Mouse (Mus musculus): Measurements from ENCODE around the gene Tmem189. TPM values are rescaled to one million over a fixed set of nuclear protein-coding genes. Genes with fewer than 3 reads are reported as not detected.
A peak's percentile ranks its signal among the peaks of the same experiment; 100 is the strongest.

Gene Tmem189
- polyA plus RNA-seq, 1 experiment from 2014 or later = 44.5 TPM

DNA sequence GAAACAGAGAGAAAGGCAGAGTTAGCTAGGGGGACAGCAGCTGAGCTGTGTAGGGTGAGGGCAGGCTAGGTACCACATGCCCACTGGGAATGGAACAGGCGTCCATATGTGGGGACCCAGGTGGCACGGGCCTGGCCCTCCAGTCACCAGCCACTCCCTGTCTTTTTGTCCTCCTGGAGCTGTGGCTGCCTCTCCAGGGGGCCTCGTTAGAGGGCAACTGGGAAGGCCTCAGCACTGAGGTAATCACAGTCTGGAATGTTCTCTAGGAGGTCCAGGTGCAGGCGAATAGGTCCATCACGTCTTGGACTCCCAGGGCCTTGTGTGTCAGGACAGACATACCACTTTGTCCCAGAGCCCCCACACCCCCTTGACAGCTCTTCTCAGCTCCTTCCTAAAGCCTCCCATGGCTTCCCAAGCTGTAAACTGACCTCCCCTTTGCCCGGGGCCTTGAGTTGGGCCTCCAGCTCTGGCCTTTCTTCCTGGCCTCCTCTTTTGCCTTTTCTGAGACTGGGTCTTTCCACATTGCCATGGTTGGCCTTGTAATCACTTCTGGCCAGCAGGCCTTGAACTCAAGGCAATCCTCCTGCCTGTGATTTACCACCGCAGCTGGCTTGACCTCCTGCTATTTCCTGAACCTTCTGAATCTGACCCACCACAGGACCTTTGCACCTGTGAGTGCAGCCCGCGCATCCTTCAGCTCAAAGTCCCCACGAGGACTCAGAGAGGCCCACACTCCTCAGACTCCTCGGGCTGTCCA lies 16.7 kb upstream of the Tmem189 start:
- WGBS = 65% methylated on average over 11 of the region's 11 CpGs
- H3K36me3 ChIP-seq (ENCODE audit: control insufficient read depth, insufficient read depth) = no peaks in the 10 kb centered on the region
- ATAC-seq (replicated peaks; ENCODE audit: extremely low read depth, insufficient read depth, low FRiP score) = no peak
- H3K9ac ChIP-seq (ENCODE audit: low read length) = peak overlapping the region; percentile 18
- H3K9me3 ChIP-seq (replicated peaks; ENCODE audit: control insufficient read depth, low read length) = no peaks in the 10 kb centered on the region
- no peak overlapping the region for H3K27ac ChIP-seq (ENCODE audit: low read length)
- no peak overlapping the region for H3K4me2 ChIP-seq (ENCODE audit: low read depth, low read length)
- no peak overlapping the region for H3K4me3 ChIP-seq (ENCODE audit: low read length)
- H3K4me1 ChIP-seq (ENCODE audit: control insufficient read depth, insufficient read depth, low read length) = 0 out of 2 replicates have a peak, but pooled peaks cover 3% of the 10 kb centered on the region
- H3K27me3 ChIP-seq (ENCODE audit: control insufficient read depth, insufficient read depth, low read length) = no peaks in the 10 kb centered on the region

DNA sequence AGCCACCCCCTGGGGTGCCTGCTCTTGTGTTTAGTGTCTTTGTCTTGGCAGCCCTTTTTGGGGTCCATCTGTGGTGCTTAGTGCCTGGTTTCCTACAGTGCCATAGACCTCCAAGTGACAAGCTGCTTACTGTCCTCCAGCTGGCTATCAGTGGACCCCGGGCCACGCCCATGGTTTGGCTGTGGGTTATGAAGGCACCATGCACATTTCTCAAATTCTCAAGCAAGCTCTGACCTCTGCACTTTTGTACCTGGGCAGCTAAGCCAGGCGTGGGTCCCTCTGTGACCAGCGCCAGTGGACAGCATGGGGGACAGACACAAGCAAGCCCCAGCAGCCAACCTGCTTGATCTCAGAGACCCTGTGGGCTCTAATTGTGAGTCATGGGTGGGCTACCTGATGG lies 14.8 kb upstream of the Tmem189 start:
- Histone ChIP-seq H3K27me3 (ENCODE audit: control insufficient read depth, insufficient read depth, low read length) (no peaks in the 10 kb centered on the region), H3K9me3 (replicated peaks; ENCODE audit: control insufficient read depth, low read length) (no peaks in the 10 kb centered on the region), H3K9ac (ENCODE audit: low read length) (no peak overlapping the region), H3K4me1 (ENCODE audit: control insufficient read depth, insufficient read depth, low read length) (0 out of 2 replicates have a peak, but pooled peaks cover 3% of the 10 kb centered on the region), H3K4me3 (ENCODE audit: low read length) (no peak overlapping the region), H3K27ac (ENCODE audit: low read length) (no peak overlapping the region), H3K4me2 (ENCODE audit: low read depth, low read length) (no peak overlapping the region), H3K36me3 (ENCODE audit: control insufficient read depth, insufficient read depth) (no peaks in the 10 kb centered on the region)
- WGBS = 84% methylated on average over 4 of the region's 4 CpGs
- ATAC-seq (replicated peaks; ENCODE audit: extremely low read depth, insufficient read depth, low FRiP score) = no peak

DNA sequence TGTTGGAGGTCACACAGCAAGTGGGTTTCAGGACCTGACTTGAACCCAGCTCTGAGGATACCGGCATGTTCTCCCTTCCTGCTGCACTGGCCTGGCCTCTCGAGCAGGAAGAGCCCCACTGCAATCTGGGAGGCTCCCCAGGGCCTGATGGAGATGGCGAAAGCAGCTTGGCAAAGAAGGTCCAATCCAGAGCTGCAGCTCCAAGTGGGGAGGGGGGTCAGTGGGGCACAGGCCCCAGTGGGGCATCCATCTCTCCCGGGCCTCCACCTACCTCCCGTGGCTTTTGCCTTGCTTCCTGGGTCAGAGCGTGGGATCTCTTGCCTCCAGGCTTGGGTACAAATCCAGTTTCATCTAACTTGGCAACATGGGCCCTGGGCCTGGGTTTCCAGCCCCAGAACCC lies 12.5 kb upstream of the Tmem189 start:
- no peak overlapping the region for H3K4me2 ChIP-seq (ENCODE audit: low read depth, low read length)
- 77% methylated on average over 6 of the region's 6 CpGs for WGBS
- no peaks in the 10 kb centered on the region for H3K36me3 ChIP-seq (ENCODE audit: control insufficient read depth, insufficient read depth)
- no peak for ATAC-seq (replicated peaks; ENCODE audit: extremely low read depth, insufficient read depth, low FRiP score)
- H3K4me1 ChIP-seq (ENCODE audit: control insufficient read depth, insufficient read depth, low read length) = peaks cover 12% of the 10 kb centered on the region
- no peaks in the 10 kb centered on the region for H3K9me3 ChIP-seq (replicated peaks; ENCODE audit: control insufficient read depth, low read length)
- no peak overlapping the region for H3K4me3 ChIP-seq (ENCODE audit: low read length)
- H3K27ac ChIP-seq (ENCODE audit: low read length) = no peak overlapping the region
- no peak overlapping the region for H3K9ac ChIP-seq (ENCODE audit: low read length)
- H3K27me3 ChIP-seq (ENCODE audit: control insufficient read depth, insufficient read depth, low read length) = no peaks in the 10 kb centered on the region

DNA sequence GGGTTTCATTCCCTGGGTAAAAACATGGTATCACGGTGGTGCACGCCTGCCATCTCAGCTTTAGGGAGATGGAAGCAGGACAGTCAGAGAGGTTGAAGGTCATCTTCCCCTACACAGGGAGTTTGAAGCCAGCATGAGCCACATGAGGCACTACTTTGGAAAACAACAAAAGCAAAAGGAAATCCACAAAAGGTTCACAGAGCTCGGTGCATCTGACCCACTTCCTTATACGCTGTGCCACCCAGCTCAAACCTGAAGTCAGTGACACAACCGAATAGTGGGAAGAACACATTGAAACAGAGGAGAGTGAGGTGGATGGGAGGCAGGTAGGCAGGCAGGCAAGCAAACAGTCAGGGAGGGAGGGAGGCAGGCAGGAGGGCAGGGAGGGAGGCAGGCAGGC lies 11.8 kb upstream of the Tmem189 start:
- no peaks in the 10 kb centered on the region for H3K9me3 ChIP-seq (replicated peaks; ENCODE audit: control insufficient read depth, low read length)
- H3K27ac ChIP-seq (ENCODE audit: low read length) = no peak overlapping the region
- WGBS = 81% methylated on average over 5 of the region's 5 CpGs
- no peak for ATAC-seq (replicated peaks; ENCODE audit: extremely low read depth, insufficient read depth, low FRiP score)
- no peaks in the 10 kb centered on the region for H3K27me3 ChIP-seq (ENCODE audit: control insufficient read depth, insufficient read depth, low read length)
- H3K36me3 ChIP-seq (ENCODE audit: control insufficient read depth, insufficient read depth) = no peaks in the 10 kb centered on the region
- peaks cover 13% of the 10 kb centered on the region for H3K4me1 ChIP-seq (ENCODE audit: control insufficient read depth, insufficient read depth, low read length)
- no peak overlapping the region for H3K4me3 ChIP-seq (ENCODE audit: low read length)
- H3K4me2 ChIP-seq (ENCODE audit: low read depth, low read length) = no peak overlapping the region
- no peak overlapping the region for H3K9ac ChIP-seq (ENCODE audit: low read length)

DNA sequence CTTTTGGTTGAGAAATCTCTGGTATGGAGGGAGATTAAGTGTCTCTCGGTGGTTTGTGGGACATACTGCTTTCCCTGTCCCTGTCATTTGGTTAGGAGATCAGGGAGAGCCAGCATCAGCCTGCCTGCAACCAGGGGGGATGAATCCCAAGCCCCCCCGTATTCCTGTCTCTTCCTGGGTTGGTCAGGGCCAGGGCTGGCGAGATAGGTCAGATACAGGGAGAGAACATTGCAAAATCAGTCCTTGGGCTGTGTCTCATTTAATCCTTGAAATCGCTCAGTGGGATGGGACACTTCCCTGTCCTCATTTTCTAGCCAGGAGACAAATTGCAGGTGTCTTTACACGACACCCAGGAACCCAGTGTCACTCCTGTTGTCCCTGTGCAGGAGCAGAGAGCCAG lies 10.4 kb upstream of the Tmem189 start:
- no peak for ATAC-seq (replicated peaks; ENCODE audit: extremely low read depth, insufficient read depth, low FRiP score)
- H3K27me3 ChIP-seq (ENCODE audit: control insufficient read depth, insufficient read depth, low read length) = no peaks in the 10 kb centered on the region
- 79% methylated on average over 5 of the region's 5 CpGs for WGBS
- no peak overlapping the region for H3K27ac ChIP-seq (ENCODE audit: low read length)
- no peaks in the 10 kb centered on the region for H3K36me3 ChIP-seq (ENCODE audit: control insufficient read depth, insufficient read depth)
- no peak overlapping the region for H3K4me2 ChIP-seq (ENCODE audit: low read depth, low read length)
- H3K9me3 ChIP-seq (replicated peaks; ENCODE audit: control insufficient read depth, low read length) = no peaks in the 10 kb centered on the region
- H3K9ac ChIP-seq (ENCODE audit: low read length) = no peak overlapping the region
- no peak overlapping the region for H3K4me3 ChIP-seq (ENCODE audit: low read length)
- H3K4me1 ChIP-seq (ENCODE audit: control insufficient read depth, insufficient read depth, low read length) = peaks cover 16% of the 10 kb centered on the region

DNA sequence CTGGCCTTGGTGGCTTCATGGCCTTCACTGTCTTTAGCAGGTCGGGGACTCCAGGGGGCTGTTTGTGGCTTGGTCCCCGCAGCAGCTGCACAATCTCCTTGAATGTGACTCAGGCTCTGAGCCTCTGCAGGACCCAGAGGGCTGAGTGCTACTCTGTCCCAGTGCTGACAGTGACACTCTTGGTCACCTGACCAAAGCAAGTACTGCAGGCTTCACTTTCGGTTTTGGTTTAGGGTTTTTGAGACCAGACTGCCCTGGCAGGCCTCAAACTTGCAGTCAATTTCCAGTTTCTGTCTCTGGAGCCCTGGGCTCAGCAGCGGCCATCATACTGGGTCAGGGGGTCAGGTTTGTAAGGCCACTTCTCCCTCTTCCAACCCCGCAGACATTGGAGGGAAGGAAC lies 8.3 kb upstream of the Tmem189 start:
- peak overlapping the region; percentile 55 for H3K4me2 ChIP-seq (ENCODE audit: low read depth, low read length)
- 9% methylated on average over 5 of the region's 5 CpGs for WGBS
- no peaks in the 10 kb centered on the region for H3K9me3 ChIP-seq (replicated peaks; ENCODE audit: control insufficient read depth, low read length)
- H3K27ac ChIP-seq (ENCODE audit: low read length) = peak overlapping the region; percentile 84
- H3K4me3 ChIP-seq (ENCODE audit: low read length) = peak overlapping the region; percentile 17; the same call in 1 of the 2 replicates
- H3K9ac ChIP-seq (ENCODE audit: low read length) = peak overlapping the region; percentile 18
- H3K36me3 ChIP-seq (ENCODE audit: control insufficient read depth, insufficient read depth) = no peaks in the 10 kb centered on the region
- no peaks in the 10 kb centered on the region for H3K27me3 ChIP-seq (ENCODE audit: control insufficient read depth, insufficient read depth, low read length)
- peaks cover 16% of the 10 kb centered on the region for H3K4me1 ChIP-seq (ENCODE audit: control insufficient read depth, insufficient read depth, low read length)
- ATAC-seq (replicated peaks; ENCODE audit: extremely low read depth, insufficient read depth, low FRiP score) = peak; percentile 77

DNA sequence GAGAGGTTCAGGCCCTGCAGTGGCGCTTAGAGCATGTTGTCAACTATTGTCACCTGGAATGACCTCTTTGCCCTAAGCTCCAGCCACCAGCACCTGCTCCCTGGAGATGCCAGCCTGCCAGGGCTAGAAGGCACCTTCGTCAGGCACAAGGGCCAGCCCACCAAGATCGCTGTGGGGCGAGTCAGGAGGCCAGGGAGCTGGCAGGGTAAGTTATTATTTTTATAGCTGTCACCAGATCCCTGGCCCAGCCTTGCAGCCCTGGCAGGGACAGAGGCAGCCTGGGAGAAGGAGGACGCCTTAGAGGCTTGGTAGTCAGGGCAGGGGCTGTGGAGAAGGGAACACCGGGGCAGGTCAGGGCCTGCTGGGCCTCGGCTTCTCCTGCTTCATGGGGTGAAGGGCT lies 6.5 kb upstream of the Tmem189 start:
- Histone ChIP-seq H3K4me1 (ENCODE audit: control insufficient read depth, insufficient read depth, low read length) (peaks cover 14% of the 10 kb centered on the region), H3K4me2 (ENCODE audit: low read depth, low read length) (no peak overlapping the region), H3K36me3 (ENCODE audit: control insufficient read depth, insufficient read depth) (no peaks in the 10 kb centered on the region), H3K27ac (ENCODE audit: low read length) (peak overlapping the region; percentile 20; the same call in 1 of the 2 replicates), H3K27me3 (ENCODE audit: control insufficient read depth, insufficient read depth, low read length) (no peaks in the 10 kb centered on the region), H3K9ac (ENCODE audit: low read length) (peak overlapping the region; percentile 16; the same call in 1 of the 2 replicates), H3K4me3 (ENCODE audit: low read length) (no peak overlapping the region), H3K9me3 (replicated peaks; ENCODE audit: control insufficient read depth, low read length) (no peaks in the 10 kb centered on the region)
- 0 out of 2 replicates have a peak, but pooled peaks have one; percentile 15 for ATAC-seq (replicated peaks; ENCODE audit: extremely low read depth, insufficient read depth, low FRiP score)
- WGBS = 66% methylated on average over 7 of the region's 7 CpGs

DNA sequence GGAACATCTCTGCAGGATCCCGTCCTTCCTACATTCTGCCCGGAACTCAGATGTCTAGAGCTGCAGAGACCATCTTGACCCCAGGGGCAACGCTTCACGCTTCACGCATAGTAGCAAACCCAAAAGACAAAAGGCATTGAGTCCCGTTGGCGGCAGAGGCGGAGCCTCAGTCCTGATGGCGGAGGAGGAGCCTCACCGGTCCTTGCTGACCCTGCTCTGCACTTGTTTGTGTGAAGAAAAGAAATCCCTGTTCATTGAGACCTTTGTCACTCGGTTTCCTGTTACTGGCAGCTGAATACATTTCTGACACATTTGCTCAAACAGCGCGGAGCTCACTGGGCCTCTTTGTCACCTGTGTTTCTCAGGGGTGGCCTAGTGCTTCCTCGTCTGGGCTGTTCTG lies 5.9 kb upstream of the Tmem189 start:
- ATAC-seq (replicated peaks; ENCODE audit: extremely low read depth, insufficient read depth, low FRiP score) = no peak
- Histone ChIP-seq H3K9ac (ENCODE audit: low read length) (no peak overlapping the region), H3K9me3 (replicated peaks; ENCODE audit: control insufficient read depth, low read length) (no peaks in the 10 kb centered on the region), H3K4me3 (ENCODE audit: low read length) (no peak overlapping the region), H3K27ac (ENCODE audit: low read length) (no peak overlapping the region), H3K4me2 (ENCODE audit: low read depth, low read length) (no peak overlapping the region), H3K27me3 (ENCODE audit: control insufficient read depth, insufficient read depth, low read length) (no peaks in the 10 kb centered on the region), H3K36me3 (ENCODE audit: control insufficient read depth, insufficient read depth) (no peaks in the 10 kb centered on the region), H3K4me1 (ENCODE audit: control insufficient read depth, insufficient read depth, low read length) (peaks cover 19% of the 10 kb centered on the region)
- WGBS = 88% methylated on average over 14 of the region's 14 CpGs

DNA sequence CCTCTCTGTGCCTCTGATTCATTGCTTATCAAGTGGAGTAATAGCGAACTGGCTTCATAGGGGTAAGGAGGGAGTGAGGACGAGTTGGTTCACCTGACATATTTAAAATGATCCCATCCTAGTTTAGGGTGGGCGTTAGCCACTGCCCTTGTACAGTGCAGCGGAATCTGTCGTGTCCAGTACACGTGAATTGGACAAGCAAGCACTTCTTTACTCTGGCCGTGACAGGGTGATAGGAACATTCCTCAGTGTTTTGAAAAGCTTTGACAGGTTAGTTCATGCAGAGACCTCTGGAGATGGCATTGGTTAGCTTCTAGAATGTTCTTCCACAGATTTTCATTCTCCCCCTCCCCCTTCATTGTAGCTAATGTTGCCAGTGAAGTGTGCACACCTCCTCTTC lies 5.3 kb upstream of the Tmem189 start:
- Histone ChIP-seq H3K27me3 (ENCODE audit: control insufficient read depth, insufficient read depth, low read length) (no peaks in the 10 kb centered on the region), H3K9me3 (replicated peaks; ENCODE audit: control insufficient read depth, low read length) (no peaks in the 10 kb centered on the region), H3K27ac (ENCODE audit: low read length) (no peak overlapping the region), H3K4me2 (ENCODE audit: low read depth, low read length) (no peak overlapping the region), H3K9ac (ENCODE audit: low read length) (no peak overlapping the region), H3K4me1 (ENCODE audit: control insufficient read depth, insufficient read depth, low read length) (peaks cover 20% of the 10 kb centered on the region), H3K4me3 (ENCODE audit: low read length) (no peak overlapping the region), H3K36me3 (ENCODE audit: control insufficient read depth, insufficient read depth) (no peaks in the 10 kb centered on the region)
- ATAC-seq (replicated peaks; ENCODE audit: extremely low read depth, insufficient read depth, low FRiP score) = no peak
- 92% methylated on average over 7 of the region's 7 CpGs for WGBS

Measured in heart, embryonic 16.5 days (tissue).